Mouse (Mus musculus): Measurements from ENCODE around the gene Fthl17b.
"Not testable (repeated sequence)": the region's sequence is repeated elsewhere in the genome, so short reads cannot be mapped to it uniquely, and the experiment has no call there.

DNA sequence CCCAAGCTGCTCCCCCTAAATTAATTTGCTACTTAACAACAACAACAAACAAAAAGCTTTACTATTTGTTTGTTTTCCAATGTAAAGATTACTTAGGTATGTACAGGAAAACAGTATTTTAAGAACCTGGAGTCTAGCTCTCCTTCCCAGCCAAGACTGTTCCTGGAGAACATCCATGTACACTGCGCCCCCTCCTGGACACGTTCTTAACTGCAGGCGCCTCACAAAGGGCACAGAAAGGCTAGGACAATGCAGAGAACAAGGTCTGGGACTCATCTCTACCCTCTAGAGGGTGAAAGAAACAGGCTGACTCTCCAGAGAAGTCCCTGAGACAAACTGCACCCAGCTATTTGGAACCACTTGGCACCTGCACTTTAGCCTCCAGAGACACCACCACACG, 1.8 kb upstream of the Fthl17b start:
- not testable (repeated sequence) for TF ChIP-seq CTCF (IDR thresholded peaks at IDR 0.05; ENCODE audit: borderline replicate concordance, control insufficient read depth, extremely low read depth, insufficient read depth, low read length, poor library complexity); POLR2A (IDR thresholded peaks at IDR 0.05; ENCODE audit: control insufficient read depth, extremely low read depth, insufficient read depth, low read length, poor library complexity)

Measured in thymus, adult 2 months (tissue).